Mouse (Mus musculus): ENCODE data around the gene Ttyh3. TPM values are rescaled to one million over a fixed set of nuclear protein-coding genes. Genes with fewer than 3 reads are reported as not detected.

Gene Ttyh3
- polyA plus RNA-seq, 1 experiment = 139 TPM

GRCm38 (mm10) chr5:140663621-140664180 is 14.9 kb upstream of the Ttyh3 start:
- H3K4me3 ChIP-seq (ENCODE audit: control insufficient read depth, insufficient read depth, low read length) = no peak overlapping the region
- H3K27ac ChIP-seq (ENCODE audit: control insufficient read depth, insufficient read depth, low read length) = no peak overlapping the region
- peak; percentile 70 for DNase-seq
- H3K4me1 ChIP-seq (replicated peaks; ENCODE audit: control insufficient read depth, insufficient read depth, low read length) = peaks cover 43% of the 10 kb centered on the region
- TF ChIP-seq POLR2A (IDR thresholded peaks at IDR 0.05; ENCODE audit: control insufficient read depth, extremely low read depth, insufficient read depth, low read length, poor library complexity) (no peak), CTCF (IDR thresholded peaks at IDR 0.05; ENCODE audit: borderline replicate concordance, control insufficient read depth, extremely low read depth, insufficient read depth, low read length, poor library complexity) (peak; percentile 85)
- no peaks in the 10 kb centered on the region for H3K27me3 ChIP-seq (ENCODE audit: control insufficient read depth, insufficient read depth, low read length)
- no peaks in the 10 kb centered on the region for H3K36me3 ChIP-seq (ENCODE audit: control insufficient read depth, insufficient read depth, low read length)
- WGBS = 25% methylated on average over 7 of the region's 7 CpGs

GRCm38 (mm10) chr5:140662741-140663592 is 14.1 kb upstream of the Ttyh3 start:
- 39% methylated on average over 17 of the region's 17 CpGs for WGBS
- TF ChIP-seq CTCF (IDR thresholded peaks at IDR 0.05; ENCODE audit: borderline replicate concordance, control insufficient read depth, extremely low read depth, insufficient read depth, low read length, poor library complexity) (no peak), POLR2A (IDR thresholded peaks at IDR 0.05; ENCODE audit: control insufficient read depth, extremely low read depth, insufficient read depth, low read length, poor library complexity) (no peak)
- Histone ChIP-seq H3K36me3 (ENCODE audit: control insufficient read depth, insufficient read depth, low read length) (no peaks in the 10 kb centered on the region), H3K4me3 (ENCODE audit: control insufficient read depth, insufficient read depth, low read length) (no peak overlapping the region), H3K27me3 (ENCODE audit: control insufficient read depth, insufficient read depth, low read length) (no peaks in the 10 kb centered on the region), H3K27ac (ENCODE audit: control insufficient read depth, insufficient read depth, low read length) (no peak overlapping the region), H3K4me1 (replicated peaks; ENCODE audit: control insufficient read depth, insufficient read depth, low read length) (peaks cover 43% of the 10 kb centered on the region)
- DNase-seq = no peak

- Histone ChIP-seq H3K4me1 (replicated peaks; ENCODE audit: control insufficient read depth, insufficient read depth, low read length) (peaks cover 43% of the 10 kb centered on the region), H3K36me3 (ENCODE audit: control insufficient read depth, insufficient read depth, low read length) (no peaks in the 10 kb centered on the region), H3K27ac (ENCODE audit: control insufficient read depth, insufficient read depth, low read length) (no peak overlapping the region), H3K4me3 (ENCODE audit: control insufficient read depth, insufficient read depth, low read length) (no peak overlapping the region), H3K27me3 (ENCODE audit: control insufficient read depth, insufficient read depth, low read length) (no peaks in the 10 kb centered on the region)
- no peak for DNase-seq
- TF ChIP-seq CTCF (IDR thresholded peaks at IDR 0.05; ENCODE audit: borderline replicate concordance, control insufficient read depth, extremely low read depth, insufficient read depth, low read length, poor library complexity) = no peak
- 62% methylated on average over 12 of the region's 12 CpGs for WGBS
Observed at GRCm38 (mm10) chr5:140661875-140662643, 13.2 kb upstream of the Ttyh3 start.

- TF ChIP-seq POLR2A (IDR thresholded peaks at IDR 0.05; ENCODE audit: control insufficient read depth, extremely low read depth, insufficient read depth, low read length, poor library complexity) (no peak), CTCF (IDR thresholded peaks at IDR 0.05; ENCODE audit: borderline replicate concordance, control insufficient read depth, extremely low read depth, insufficient read depth, low read length, poor library complexity) (no peak)
- no peak overlapping the region for H3K4me3 ChIP-seq (ENCODE audit: control insufficient read depth, insufficient read depth, low read length)
- WGBS = 87% methylated on average over 8 of the region's 8 CpGs
- no peak overlapping the region for H3K27ac ChIP-seq (ENCODE audit: control insufficient read depth, insufficient read depth, low read length)
- H3K27me3 ChIP-seq (ENCODE audit: control insufficient read depth, insufficient read depth, low read length) = no peaks in the 10 kb centered on the region
- peaks cover 43% of the 10 kb centered on the region for H3K4me1 ChIP-seq (replicated peaks; ENCODE audit: control insufficient read depth, insufficient read depth, low read length)
- DNase-seq = no peak
- H3K36me3 ChIP-seq (ENCODE audit: control insufficient read depth, insufficient read depth, low read length) = no peaks in the 10 kb centered on the region
Observed at GRCm38 (mm10) chr5:140661427-140661826, 12.6 kb upstream of the Ttyh3 start.

- Histone ChIP-seq H3K36me3 (ENCODE audit: control insufficient read depth, insufficient read depth, low read length) (no peaks in the 10 kb centered on the region), H3K4me3 (ENCODE audit: control insufficient read depth, insufficient read depth, low read length) (no peak overlapping the region), H3K27ac (ENCODE audit: control insufficient read depth, insufficient read depth, low read length) (no peak overlapping the region), H3K27me3 (ENCODE audit: control insufficient read depth, insufficient read depth, low read length) (no peaks in the 10 kb centered on the region), H3K4me1 (replicated peaks; ENCODE audit: control insufficient read depth, insufficient read depth, low read length) (peaks cover 37% of the 10 kb centered on the region)
- no peak for DNase-seq
- no peak for TF ChIP-seq CTCF (IDR thresholded peaks at IDR 0.05; ENCODE audit: borderline replicate concordance, control insufficient read depth, extremely low read depth, insufficient read depth, low read length, poor library complexity)
- TF ChIP-seq POLR2A (IDR thresholded peaks at IDR 0.05; ENCODE audit: control insufficient read depth, extremely low read depth, insufficient read depth, low read length, poor library complexity) = no peak
- 75% methylated on average over 1 of the region's 1 CpGs for WGBS
Observed at GRCm38 (mm10) chr5:140660398-140660797, 11.6 kb upstream of the Ttyh3 start.

GRCm38 (mm10) chr5:140659607-140660272 is 10.9 kb upstream of the Ttyh3 start:
- 74% methylated on average over 16 of the region's 16 CpGs for WGBS
- Histone ChIP-seq H3K27ac (ENCODE audit: control insufficient read depth, insufficient read depth, low read length) (no peak overlapping the region), H3K4me3 (ENCODE audit: control insufficient read depth, insufficient read depth, low read length) (no peak overlapping the region), H3K27me3 (ENCODE audit: control insufficient read depth, insufficient read depth, low read length) (no peaks in the 10 kb centered on the region), H3K4me1 (replicated peaks; ENCODE audit: control insufficient read depth, insufficient read depth, low read length) (peaks cover 31% of the 10 kb centered on the region), H3K36me3 (ENCODE audit: control insufficient read depth, insufficient read depth, low read length) (no peaks in the 10 kb centered on the region)
- DNase-seq = no peak
- TF ChIP-seq POLR2A (IDR thresholded peaks at IDR 0.05; ENCODE audit: control insufficient read depth, extremely low read depth, insufficient read depth, low read length, poor library complexity) (no peak), CTCF (IDR thresholded peaks at IDR 0.05; ENCODE audit: borderline replicate concordance, control insufficient read depth, extremely low read depth, insufficient read depth, low read length, poor library complexity) (no peak)

All from thymus, adult 2 months (tissue).